Mouse (Mus musculus): ENCODE data around the gene 1700003E16Rik. TPM values are rescaled to one million over a fixed set of nuclear protein-coding genes. Genes with fewer than 3 reads are reported as not detected.

The 1700003E16Rik gene
- total and polyA plus RNA-seq, 2 experiments from 2014 or later = 15.6 to 18.0 TPM

GRCm38 (mm10) chr6:83165026-83165606, 8.9 kb downstream of the 1700003E16Rik start:
- peak overlapping the region; percentile 19; the same call in 1 of the 2 replicates for H3K27ac ChIP-seq (ENCODE audit: low read depth, low read length)
- peaks cover 25% of the 10 kb centered on the region for H3K27me3 ChIP-seq (ENCODE audit: insufficient read depth, low read length)
- no peak for TF ChIP-seq CTCF (IDR thresholded peaks at IDR 0.05)
- H3K4me2 ChIP-seq (ENCODE audit: low read depth, low read length, poor library complexity, severe bottlenecking) = peak overlapping the region; percentile 67
- WGBS = 3% methylated on average over 6 of the region's 6 CpGs
- DNase-seq (ENCODE audit: low spot score) (no peak), ATAC-seq (ENCODE audit: low FRiP score) (peak; percentile 14; the same call in 1 of the 2 replicates)
- no peaks in the 10 kb centered on the region for H3K36me3 ChIP-seq (ENCODE audit: insufficient read depth, low read length)
- H3K4me1 ChIP-seq (ENCODE audit: insufficient read depth, low read length) = peaks cover 6% of the 10 kb centered on the region; the same call in 1 of the 2 replicates
- H3K4me3 ChIP-seq (ENCODE audit: low read depth, low read length) = peak overlapping the region; percentile 83
- no peak overlapping the region for H3K9ac ChIP-seq (replicated peaks; ENCODE audit: low read length, poor library complexity, severe bottlenecking)
- H3K9me3 ChIP-seq (ENCODE audit: low read length) = no peaks in the 10 kb centered on the region

GRCm38 (mm10) chr6:83165607-83166242, 9.5 kb downstream of the 1700003E16Rik start, which contains the start of gene Dctn1:
Dctn1 (plus strand) TSS chr6:83165920.
- peak; percentile 96 for DNase-seq (ENCODE audit: low spot score)
- under 1% methylated on average over 58 of the region's 58 CpGs for WGBS
- ATAC-seq (ENCODE audit: low FRiP score) = peak; percentile 87
- Histone ChIP-seq H3K36me3 (ENCODE audit: insufficient read depth, low read length) (no peaks in the 10 kb centered on the region), H3K4me2 (ENCODE audit: low read depth, low read length, poor library complexity, severe bottlenecking) (peak within 1 kb of the TSS; percentile 67), H3K27ac (ENCODE audit: low read depth, low read length) (peak within 1 kb of the TSS; percentile 91), H3K9ac (replicated peaks; ENCODE audit: low read length, poor library complexity, severe bottlenecking) (peak within 1 kb of the TSS; percentile 82), H3K27me3 (ENCODE audit: insufficient read depth, low read length) (peaks cover 19% of the 10 kb centered on the region), H3K4me3 (ENCODE audit: low read depth, low read length) (peak within 1 kb of the TSS; percentile 83), H3K4me1 (ENCODE audit: insufficient read depth, low read length) (peaks cover 6% of the 10 kb centered on the region; the same call in 1 of the 2 replicates), H3K9me3 (ENCODE audit: low read length) (no peaks in the 10 kb centered on the region)
- TF ChIP-seq CTCF (IDR thresholded peaks at IDR 0.05) = peak; percentile 95

GRCm38 (mm10) chr6:83166243-83166630, 10.0 kb downstream of the 1700003E16Rik start:
- DNase-seq (ENCODE audit: low spot score) = peak; percentile 49
- peak; percentile 28; the same call in 1 of the 2 replicates for ATAC-seq (ENCODE audit: low FRiP score)
- Histone ChIP-seq H3K9ac (replicated peaks; ENCODE audit: low read length, poor library complexity, severe bottlenecking) (peak overlapping the region; percentile 82), H3K4me3 (ENCODE audit: low read depth, low read length) (peak overlapping the region; percentile 83), H3K4me1 (ENCODE audit: insufficient read depth, low read length) (peaks cover 6% of the 10 kb centered on the region; the same call in 1 of the 2 replicates), H3K4me2 (ENCODE audit: low read depth, low read length, poor library complexity, severe bottlenecking) (peak overlapping the region; percentile 67), H3K36me3 (ENCODE audit: insufficient read depth, low read length) (no peaks in the 10 kb centered on the region), H3K27ac (ENCODE audit: low read depth, low read length) (peak overlapping the region; percentile 91), H3K27me3 (ENCODE audit: insufficient read depth, low read length) (peaks cover 14% of the 10 kb centered on the region), H3K9me3 (ENCODE audit: low read length) (no peaks in the 10 kb centered on the region)
- under 1% methylated on average over 12 of the region's 12 CpGs for WGBS
- peak; percentile 22; the same call in 1 of the 2 replicates for TF ChIP-seq CTCF (IDR thresholded peaks at IDR 0.05)

- no peak for TF ChIP-seq CTCF (IDR thresholded peaks at IDR 0.05)
- no peak for DNase-seq (ENCODE audit: low spot score)
- no peak overlapping the region for H3K27ac ChIP-seq (ENCODE audit: low read depth, low read length)
- H3K4me3 ChIP-seq (ENCODE audit: low read depth, low read length) = no peak overlapping the region
- H3K27me3 ChIP-seq (ENCODE audit: insufficient read depth, low read length) = no peaks in the 10 kb centered on the region
- no peaks in the 10 kb centered on the region for H3K36me3 ChIP-seq (ENCODE audit: insufficient read depth, low read length)
- peaks cover 13% of the 10 kb centered on the region; the same call in 1 of the 2 replicates for H3K4me1 ChIP-seq (ENCODE audit: insufficient read depth, low read length)
- no peaks in the 10 kb centered on the region for H3K9me3 ChIP-seq (ENCODE audit: low read length)
- 0 out of 2 replicates have a peak overlapping the region, but pooled peaks have one; percentile 24 for H3K9ac ChIP-seq (replicated peaks; ENCODE audit: low read length, poor library complexity, severe bottlenecking)
- WGBS = 82% methylated on average over 5 of the region's 5 CpGs
- no peak overlapping the region for H3K4me2 ChIP-seq (ENCODE audit: low read depth, low read length, poor library complexity, severe bottlenecking)
- ATAC-seq (ENCODE audit: low FRiP score) = no peak
These were observed 13.7 kb downstream of the 1700003E16Rik start for GRCm38 (mm10) chr6:83169872-83170271.

- ATAC-seq (ENCODE audit: low FRiP score) (no peak), DNase-seq (ENCODE audit: low spot score) (no peak)
- Histone ChIP-seq H3K4me2 (ENCODE audit: low read depth, low read length, poor library complexity, severe bottlenecking) (peak overlapping the region; percentile 61), H3K9ac (replicated peaks; ENCODE audit: low read length, poor library complexity, severe bottlenecking) (peak overlapping the region; percentile 54; the same call in 1 of the 2 replicates), H3K4me3 (ENCODE audit: low read depth, low read length) (peak overlapping the region; percentile 39), H3K27me3 (ENCODE audit: insufficient read depth, low read length) (no peaks in the 10 kb centered on the region), H3K36me3 (ENCODE audit: insufficient read depth, low read length) (no peaks in the 10 kb centered on the region), H3K27ac (ENCODE audit: low read depth, low read length) (no peak overlapping the region), H3K9me3 (ENCODE audit: low read length) (no peaks in the 10 kb centered on the region), H3K4me1 (ENCODE audit: insufficient read depth, low read length) (peaks cover 13% of the 10 kb centered on the region; the same call in 1 of the 2 replicates)
- TF ChIP-seq CTCF (IDR thresholded peaks at IDR 0.05) = no peak
- 66% methylated on average over 5 of the region's 5 CpGs for WGBS
These were observed 14.9 kb downstream of the 1700003E16Rik start for GRCm38 (mm10) chr6:83171063-83171462.
